Mouse (Mus musculus) limb, embryonic 14.5 days (tissue): ENCODE data around the gene Rnase2b. TPM values are rescaled to one million over a fixed set of nuclear protein-coding genes. Genes with fewer than 3 reads are reported as not detected.

Experiments used
- ATAC-seq: fragments of 200-750 bp; cut with Nextera tagmentation; 2 replicates; pipeline ENCODE4 v1.8.0; 2017; ENCODE audit warnings: low read depth, moderate number of reproducible peaks, moderate TSS enrichment; ENCODE audit not compliant: low FRiP score
- DNase-seq: peaks from one replicate; pipeline ENCODE4 v3.0.0-alpha.2; 2015; ENCODE audit warnings: low spot score
- H3K27ac ChIP-seq: fragments of 300-500 bp; sonication (generic); replicated peaks from 2 replicates; pipeline ENCODE4 v1.5.1; 2014; ENCODE audit warnings: low read depth, mild to moderate bottlenecking, low read length, moderate library complexity, mixed read lengths
- H3K27me3 ChIP-seq: fragments of 300-500 bp; sonication (generic); 2 replicates; pipeline ENCODE4 v1.6.1; 2014; ENCODE audit warnings: low read length, mixed read lengths; ENCODE audit not compliant: control insufficient read depth, insufficient read depth
- H3K36me3 ChIP-seq: fragments of 300-500 bp; sonication (generic); 2 replicates; pipeline ENCODE4 v1.6.1; 2014; ENCODE audit warnings: mild to moderate bottlenecking, low read length, moderate library complexity, mixed read lengths; ENCODE audit not compliant: control insufficient read depth, insufficient read depth
- H3K4me1 ChIP-seq: fragments of 300-500 bp; sonication (generic); 2 replicates; pipeline ENCODE4 v1.6.1; 2014; ENCODE audit warnings: antibody characterized with exemption, low read length, mixed read lengths; ENCODE audit not compliant: control insufficient read depth, insufficient read depth
- H3K4me2 ChIP-seq: fragments of 300-500 bp; sonication (generic); replicated peaks from 2 replicates; pipeline ENCODE4 v1.6.1; 2014; ENCODE audit warnings: low read depth, mild to moderate bottlenecking, low read length, moderate library complexity; ENCODE audit not compliant: severe bottlenecking
- H3K4me3 ChIP-seq: fragments of 300-500 bp; sonication (generic); replicated peaks from 2 replicates; pipeline ENCODE4 v1.5.1; 2014; ENCODE audit warnings: low read length
- H3K9ac ChIP-seq: fragments of 300-500 bp; sonication (generic); 2 replicates; pipeline ENCODE4 v1.6.1; 2014; ENCODE audit warnings: mild to moderate bottlenecking, low read depth, low read length, moderate library complexity; ENCODE audit not compliant: severe bottlenecking
- H3K9me3 ChIP-seq: fragments of 300-500 bp; sonication (generic); 2 replicates; pipeline ENCODE4 v1.6.1; 2016; ENCODE audit warnings: low read length; ENCODE audit not compliant: control insufficient read depth
- POLR2A ChIP-seq: fragments of 200-500 bp; IDR thresholded peaks from 2 replicates; pipeline ENCODE4 v1.8.0; 2012; ENCODE audit warnings: inconsistent platforms, mild to moderate bottlenecking, moderate library complexity, borderline replicate concordance; ENCODE audit not compliant: insufficient read depth, insufficient read length; ENCODE audit errors: extremely low read depth
- WGBS: fragments of 180-500 bp; shearing (Covaris S2); extraction: QIAGEN DNeasy Blood & Tissue Kit; methylation state at CpG from one replicate; pipeline ENCODE4 v1.1.7; 2014; 5-methylcytosine and 5-hydroxymethylcytosine counted together
- polyA plus RNA-seq, 2 experiments: library from polyadenylated mRNA; depleted of rRNA in 1 of 2; stranded (reverse) in 1 of 2; unstranded in 1 of 2; fragments of >200 nt; fragmentation: Nextera tagmentation in 1 of 2; extraction: Ambion mirVana in 1 of 2; gene quantifications; 2 replicates each; pipeline versions ENCODE4 v1.2.1 to v1.2.3; 2012 to 2014

The Rnase2b gene
- polyA plus RNA-seq, 2 experiments: not detected

- DNase-seq (no peak), ATAC-seq (no peak)
- Histone ChIP-seq H3K27me3 (no peaks in the 10 kb centered on the region), H3K4me3 (no peak overlapping the region), H3K9me3 (no peaks in the 10 kb centered on the region), H3K4me1 (no peaks in the 10 kb centered on the region), H3K36me3 (no peaks in the 10 kb centered on the region), H3K27ac (no peak overlapping the region), H3K4me2 (no peak overlapping the region), H3K9ac (no peak overlapping the region)
- no peak for TF ChIP-seq POLR2A
- 82% methylated on average over 9 of the region's 9 CpGs for WGBS
Measured at GRCm38 (mm10) chr14:51128775-51129623, 33.1 kb upstream of the Rnase2b start.

- no peak overlapping the region for H3K4me2 ChIP-seq
- no peak overlapping the region for H3K9ac ChIP-seq
- WGBS: 69% methylated on average over 4 of the region's 4 CpGs
- H3K4me3 ChIP-seq: no peak overlapping the region
- TF ChIP-seq POLR2A: no peak
- no peaks in the 10 kb centered on the region for H3K36me3 ChIP-seq
- no peak overlapping the region for H3K27ac ChIP-seq
- no peak for ATAC-seq
- no peaks in the 10 kb centered on the region for H3K9me3 ChIP-seq
- DNase-seq: no peak
- no peaks in the 10 kb centered on the region for H3K27me3 ChIP-seq
- no peaks in the 10 kb centered on the region for H3K4me1 ChIP-seq
Measured at GRCm38 (mm10) chr14:51129624-51129975, 32.5 kb upstream of the Rnase2b start.

GRCm38 (mm10) chr14:51130315-51130940 lies 31.6 kb upstream of the Rnase2b start:
- DNase-seq (no peak), ATAC-seq (no peak)
- H3K9me3 ChIP-seq: no peaks in the 10 kb centered on the region
- no peak overlapping the region for H3K27ac ChIP-seq
- H3K36me3 ChIP-seq: no peaks in the 10 kb centered on the region
- no peak overlapping the region for H3K4me3 ChIP-seq
- no peak overlapping the region for H3K4me2 ChIP-seq
- 87% methylated on average over 9 of the region's 9 CpGs for WGBS
- TF ChIP-seq POLR2A: no peak
- H3K9ac ChIP-seq: no peak overlapping the region
- no peaks in the 10 kb centered on the region for H3K27me3 ChIP-seq
- H3K4me1 ChIP-seq: no peaks in the 10 kb centered on the region

DNA sequence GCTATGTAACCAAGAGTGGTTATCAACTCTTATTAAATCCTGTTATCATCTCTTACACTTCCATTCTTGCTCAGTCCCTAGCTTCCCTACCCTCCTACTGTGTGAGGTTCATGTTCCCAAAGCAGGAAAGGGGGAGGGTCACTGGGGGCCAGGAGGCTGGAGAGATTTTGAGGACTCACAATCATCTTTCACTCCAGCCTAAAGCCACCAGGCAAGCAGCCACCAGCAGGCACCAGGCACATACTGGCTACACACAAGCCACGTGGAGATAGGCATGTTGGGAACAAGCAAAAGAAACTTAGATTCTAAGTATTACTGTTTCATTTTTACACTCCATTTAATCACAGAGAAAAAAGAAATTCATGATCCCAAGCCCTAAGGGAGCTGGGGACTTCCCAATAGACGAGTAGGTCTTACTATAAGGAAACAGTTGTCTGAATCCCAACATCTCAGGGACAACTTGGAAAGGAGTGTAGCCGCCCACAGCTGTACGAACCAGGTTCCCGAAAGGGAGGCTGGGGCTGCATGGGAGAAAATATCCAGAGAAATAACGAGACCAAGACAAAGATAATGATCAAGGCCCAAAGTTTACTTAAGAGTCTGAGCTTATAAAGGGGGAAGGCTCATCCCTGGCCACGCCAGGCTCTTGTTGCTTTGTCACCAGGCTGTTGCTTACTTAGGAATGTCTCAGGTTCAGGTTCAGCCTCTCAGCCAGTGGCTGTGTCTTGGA lies 30.8 kb upstream of the Rnase2b start:
- ATAC-seq (no peak), DNase-seq (no peak)
- no peak overlapping the region for H3K9ac ChIP-seq
- TF ChIP-seq POLR2A: no peak
- H3K36me3 ChIP-seq: no peaks in the 10 kb centered on the region
- H3K4me3 ChIP-seq: no peak overlapping the region
- H3K9me3 ChIP-seq: no peaks in the 10 kb centered on the region
- whole genome bisulfite sequencing: 75% methylated on average over 7 of the region's 7 CpGs
- H3K27me3 ChIP-seq: no peaks in the 10 kb centered on the region
- H3K27ac ChIP-seq: no peak overlapping the region
- H3K4me2 ChIP-seq: no peak overlapping the region
- no peaks in the 10 kb centered on the region for H3K4me1 ChIP-seq

GRCm38 (mm10) chr14:51132372-51132771 lies 29.7 kb upstream of the Rnase2b start:
- ATAC-seq: no peak
- Histone ChIP-seq H3K4me1 (no peaks in the 10 kb centered on the region), H3K9ac (no peak overlapping the region), H3K36me3 (no peaks in the 10 kb centered on the region), H3K27me3 (no peaks in the 10 kb centered on the region), H3K9me3 (no peaks in the 10 kb centered on the region), H3K4me2 (no peak overlapping the region), H3K4me3 (no peak overlapping the region), H3K27ac (no peak overlapping the region)
- no peak for DNase-seq
- no peak for TF ChIP-seq POLR2A
- 92% methylated on average over 4 of the region's 4 CpGs for WGBS
